18 mouse cellular contexts compared by ENCODE assay signal in genomic region chr5:113776128-113776895, GRCm38 (mm10). TPM values are rescaled to one million over a fixed set of nuclear protein-coding genes. Genes with fewer than 3 reads are reported as not detected.
DNase-seq lines count a peak whose midpoint lies in the region; ATAC-seq and TF ChIP-seq lines count a peak whose summit lies in the region.
"Had no signal": no experiment of that assay in that cellular context is flagged by ENCODE, and none has a peak within 500 bp of the region (broad histone marks: within the 10 kb centered on the region; RNA-seq: fewer than 3 reads in every experiment).

No protein-coding gene starts in this region.

- no peaks in the 10 kb centered on the region for H3K9me3 ChIP-seq in liver, embryonic 13.5 days (replicated peaks)
- H3K9me3 ChIP-seq: embryonic facial prominence, embryonic 15.5 days had no signal

- no peaks in the 10 kb centered on the region for H3K27me3 ChIP-seq in thymus, adult 2 months (ENCODE audit: control insufficient read depth, insufficient read depth, low read length)
- H3K27me3 ChIP-seq in liver, embryonic 13.5 days, result no peaks in the 10 kb centered on the region
- H3K27me3 ChIP-seq in splenic B cell, adult 2 months (ENCODE audit: control insufficient read depth, insufficient read depth, low read length, poor library complexity, severe bottlenecking), result no peaks in the 10 kb centered on the region
- H3K27me3 ChIP-seq: embryonic facial prominence, embryonic 15.5 days; Patski had no signal

- no peak overlapping the region for H3K4me3 ChIP-seq in thymus, adult 2 months (ENCODE audit: control insufficient read depth, insufficient read depth, low read length)
- H3K4me3 ChIP-seq in liver, embryonic 13.5 days (replicated peaks), result no peak overlapping the region
- H3K4me3 ChIP-seq: embryonic facial prominence, embryonic 15.5 days had no signal

- no peak overlapping the region for H3K9ac ChIP-seq in liver, embryonic 13.5 days
- H3K9ac ChIP-seq: embryonic facial prominence, embryonic 15.5 days had no signal

- peak overlapping the region; percentile 14; the same call in 1 of the 2 replicates for H3K27ac ChIP-seq in thymus, adult 2 months (ENCODE audit: control insufficient read depth, insufficient read depth, low read length)
- peak overlapping the region; percentile 41 for H3K27ac ChIP-seq in liver, embryonic 13.5 days
- H3K27ac ChIP-seq: embryonic facial prominence, embryonic 15.5 days had no signal

- DNase-seq in kidney, adult 9 months, result peak; percentile 75
- no peak for DNase-seq in kidney, postnatal 14 days
- no peak for DNase-seq in thymus, adult 2 months
- no peak for DNase-seq in thymus, postnatal 36 days
- DNase-seq in liver, embryonic 13.5 days, result no peak
- peak; percentile 59 for DNase-seq in splenic B cell, adult 2 months (ENCODE audit: low read depth, low spot score)
- no peak for DNase-seq in cerebellum, postnatal 36 days
- no peak for DNase-seq in frontal cortex, postnatal 25 days (ENCODE audit: low spot score in 2 of 2)
- DNase-seq: gastrocnemius, postnatal 10 days had no signal

- no peak for ATAC-seq in liver, embryonic 13.5 days (ENCODE audit: low read depth)
- ATAC-seq: CD4-positive, CD25-positive, alpha-beta regulatory T cell, adult 4 months; forebrain, embryonic 14.5 days; intestine, postnatal 0 days; Patski had no signal

- peaks cover 32% of the 10 kb centered on the region for H3K4me1 ChIP-seq in thymus, adult 2 months (replicated peaks; ENCODE audit: control insufficient read depth, insufficient read depth, low read length)
- H3K4me1 ChIP-seq in liver, embryonic 13.5 days (replicated peaks), result peaks cover 16% of the 10 kb centered on the region

- WGBS in thymus, adult 2 months, result 35% methylated on average over 15 of the region's 15 CpGs
- 60% methylated on average over 15 of the region's 15 CpGs for WGBS in liver, embryonic 13.5 days (ENCODE audit: insufficient replicate concordance)

- TF ChIP-seq CTCF in thymus, adult 2 months (IDR thresholded peaks at IDR 0.05; ENCODE audit: borderline replicate concordance, control insufficient read depth, extremely low read depth, insufficient read depth, low read length, poor library complexity), result no peak

- no peaks in the 10 kb centered on the region for H3K36me3 ChIP-seq in thymus, adult 2 months (ENCODE audit: control insufficient read depth, insufficient read depth, low read length)
- H3K36me3 ChIP-seq in liver, embryonic 13.5 days, result peaks cover 46% of the 10 kb centered on the region
- peaks cover 6% of the 10 kb centered on the region for H3K36me3 ChIP-seq in splenic B cell, adult 2 months (ENCODE audit: control insufficient read depth, insufficient read depth, low read length, poor library complexity, severe bottlenecking)

- no peak overlapping the region for H3K4me2 ChIP-seq in liver, embryonic 13.5 days
- H3K4me2 ChIP-seq: embryonic facial prominence, embryonic 15.5 days; heart, embryonic 11.5 days had no signal

- TF ChIP-seq POLR2A in thymus, adult 2 months (IDR thresholded peaks at IDR 0.05; ENCODE audit: control insufficient read depth, extremely low read depth, insufficient read depth, low read length, poor library complexity), result no peak

RNA-seq across cellular contexts. Expression of gene Iscu, which starts 3.8 kb away (rescaled TPM):
- 80.6 and 93.7 TPM in 2 replicates for polyA plus RNA-seq in thymus, adult 2 months (2012; rRNA removed)
- polyA plus RNA-seq in liver, embryonic 13.5 days (2015; fragmentation: Nextera tagmentation; extraction: Ambion mirVana), result 104 and 106 TPM in 2 replicates

RNA-seq across cellular contexts. Expression of gene Sart3, which starts 4.0 kb away (rescaled TPM):
- polyA plus RNA-seq in thymus, adult 2 months (2012; rRNA removed), result 47.5 and 53.1 TPM in 2 replicates
- 21.2 and 24.2 TPM in 2 replicates for polyA plus RNA-seq in liver, embryonic 13.5 days (2015; fragmentation: Nextera tagmentation; extraction: Ambion mirVana)

RNA-seq across cellular contexts. Expression of gene Tmem119, which starts 24.0 kb away (rescaled TPM):
- polyA plus RNA-seq in thymus, adult 2 months (2012; rRNA removed), result 8.8 and 11.7 TPM in 2 replicates
- polyA plus RNA-seq in liver, embryonic 13.5 days (2015; fragmentation: Nextera tagmentation; extraction: Ambion mirVana), result 3.8 TPM in 2 replicates
- polyA plus RNA-seq: CD4-positive, CD25-positive, alpha-beta regulatory T cell, adult 4 months; Patski had no signal

RNA-seq across cellular contexts. Expression of gene Ficd, which starts 40.7 kb away (rescaled TPM):
- 8.0 and 8.2 TPM in 2 replicates for polyA plus RNA-seq in thymus, adult 2 months (2012; rRNA removed)
- 2.2 and 2.5 TPM in 2 replicates for polyA plus RNA-seq in liver, embryonic 13.5 days (2015; fragmentation: Nextera tagmentation; extraction: Ambion mirVana)

RNA-seq across cellular contexts. Expression of gene 1700069L16Rik, which starts 51.7 kb away (rescaled TPM):
- not detected in 2 replicates for polyA plus RNA-seq in thymus, adult 2 months (2012; rRNA removed)
- not detected in 2 replicates for polyA plus RNA-seq in liver, embryonic 13.5 days (2015; fragmentation: Nextera tagmentation; extraction: Ambion mirVana)
- polyA plus RNA-seq: CD4-positive, CD25-positive, alpha-beta regulatory T cell, adult 4 months; embryonic facial prominence, embryonic 15.5 days; forebrain, embryonic 14.5 days; heart, embryonic 11.5 days; hindbrain, embryonic 11.5 days; intestine, postnatal 0 days; limb, embryonic 11.5 days; Patski; stomach, embryonic 16.5 days had no signal

Comparison
In these comparisons a context has a peak if more than half of its experiments do, and no peak if none do; other contexts are left out.
1. DNase-seq: peak in kidney, adult 9 months (single experiment) and splenic B cell, adult 2 months (single experiment); none in kidney, postnatal 14 days (single experiment), thymus, adult 2 months (single experiment), thymus, postnatal 36 days (0 of 2), liver, embryonic 13.5 days (single experiment), cerebellum, postnatal 36 days (0 of 2) and frontal cortex, postnatal 25 days (0 of 2).